Mouse (Mus musculus): ENCODE measurements around the gene Ccdc80. TPM values are rescaled to one million over a fixed set of nuclear protein-coding genes. Genes with fewer than 3 reads are reported as not detected.

The Ccdc80 gene
- polyA plus RNA-seq, 1 experiment: 3.8 TPM

DNA sequence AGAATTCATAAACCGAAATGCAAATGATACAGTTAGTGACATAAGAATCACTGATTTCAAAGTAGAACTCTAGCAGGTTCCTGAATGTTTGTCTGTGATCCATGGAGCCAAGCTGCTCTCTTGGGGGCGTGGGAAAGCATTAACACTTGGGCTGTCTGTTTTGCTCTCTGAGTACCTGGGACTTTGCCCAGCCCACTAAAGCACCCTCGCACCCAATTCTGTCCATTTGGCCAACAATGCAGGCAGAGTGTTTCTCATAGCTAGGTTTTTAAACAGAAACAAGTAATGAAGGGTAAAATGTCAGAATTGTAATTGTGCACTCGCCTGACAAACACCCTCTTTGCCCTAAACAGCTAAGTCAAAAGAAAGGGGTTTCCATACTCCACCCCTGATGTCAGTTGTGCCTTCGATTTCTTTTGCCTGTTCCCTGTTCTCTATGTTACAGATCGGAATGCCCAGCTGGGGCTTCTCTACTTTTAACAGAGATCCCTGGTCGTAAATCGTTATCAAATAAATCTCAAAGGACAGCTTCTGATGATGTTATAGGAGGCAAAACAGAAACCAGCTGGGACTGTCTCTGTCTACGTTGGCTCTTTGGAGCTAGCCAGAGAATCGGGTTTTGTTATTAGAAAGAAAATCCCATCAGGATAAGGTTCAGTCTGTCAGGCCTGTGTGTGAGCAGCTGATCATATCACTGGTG lies 5.1 kb downstream of the Ccdc80 start:
- DNase-seq: no peak
- Histone ChIP-seq H3K27ac (ENCODE audit: insufficient read depth, low read length) (no peak overlapping the region), H3K4me1 (ENCODE audit: control insufficient read depth, insufficient read depth, low read length) (no peaks in the 10 kb centered on the region), H3K27me3 (ENCODE audit: control insufficient read depth, insufficient read depth, low read length) (no peaks in the 10 kb centered on the region), H3K4me3 (replicated peaks; ENCODE audit: insufficient read depth, low read depth, low read length) (no peak overlapping the region)
- WGBS: 72% methylated on average over 10 of the region's 10 CpGs
- no peak for TF ChIP-seq CTCF (IDR thresholded peaks at IDR 0.05; ENCODE audit: borderline replicate concordance, insufficient read depth, low read depth, low read length)
- TF ChIP-seq POLR2A (IDR thresholded peaks at IDR 0.05; ENCODE audit: borderline replicate concordance, insufficient read depth, low read length): no peak

DNA sequence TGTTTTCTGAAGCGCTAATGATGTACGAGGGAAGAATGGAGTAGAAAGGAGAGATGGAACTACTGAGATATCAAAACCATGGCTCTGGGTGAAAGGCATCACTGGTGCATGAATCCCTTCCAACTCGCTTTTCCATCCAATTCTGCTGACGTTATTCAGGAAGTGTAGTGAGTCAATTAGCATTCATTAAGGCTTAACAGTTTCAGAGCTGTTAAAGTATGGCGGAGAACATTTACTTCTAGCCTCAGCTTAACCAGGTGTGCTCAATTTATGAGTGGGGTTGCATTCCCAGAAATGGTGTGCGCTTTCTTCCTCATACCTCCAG lies 5.6 kb downstream of the Ccdc80 start:
- H3K4me1 ChIP-seq (ENCODE audit: control insufficient read depth, insufficient read depth, low read length): no peaks in the 10 kb centered on the region
- H3K4me3 ChIP-seq (replicated peaks; ENCODE audit: insufficient read depth, low read depth, low read length): no peak overlapping the region
- WGBS: 68% methylated on average over 6 of the region's 6 CpGs
- no peak for TF ChIP-seq POLR2A (IDR thresholded peaks at IDR 0.05; ENCODE audit: borderline replicate concordance, insufficient read depth, low read length)
- no peak for TF ChIP-seq CTCF (IDR thresholded peaks at IDR 0.05; ENCODE audit: borderline replicate concordance, insufficient read depth, low read depth, low read length)
- no peaks in the 10 kb centered on the region for H3K27me3 ChIP-seq (ENCODE audit: control insufficient read depth, insufficient read depth, low read length)
- no peak for DNase-seq
- H3K27ac ChIP-seq (ENCODE audit: insufficient read depth, low read length): no peak overlapping the region

DNA sequence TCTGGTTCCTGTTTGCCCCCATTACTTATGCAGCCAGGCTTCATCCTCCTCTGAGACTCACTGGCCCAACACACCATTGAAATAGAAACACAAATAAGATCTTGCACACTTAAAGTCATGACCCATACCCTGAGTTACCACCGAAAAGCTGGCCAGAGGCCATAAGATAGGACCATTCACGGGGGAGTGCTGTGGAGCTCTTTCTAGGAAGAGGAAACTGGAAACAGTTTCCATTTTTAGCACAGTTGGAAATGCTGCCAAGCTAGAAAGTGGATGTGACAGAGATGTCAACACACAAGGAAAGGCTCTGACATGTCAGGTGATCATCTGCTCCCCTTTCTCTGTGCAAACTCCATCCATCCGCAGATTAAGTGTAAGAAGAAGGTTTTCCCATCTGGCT lies 7.7 kb downstream of the Ccdc80 start:
- Histone ChIP-seq H3K4me3 (replicated peaks; ENCODE audit: insufficient read depth, low read depth, low read length) (no peak overlapping the region), H3K27ac (ENCODE audit: insufficient read depth, low read length) (no peak overlapping the region), H3K4me1 (ENCODE audit: control insufficient read depth, insufficient read depth, low read length) (no peaks in the 10 kb centered on the region), H3K27me3 (ENCODE audit: control insufficient read depth, insufficient read depth, low read length) (no peaks in the 10 kb centered on the region)
- TF ChIP-seq CTCF (IDR thresholded peaks at IDR 0.05; ENCODE audit: borderline replicate concordance, insufficient read depth, low read depth, low read length) (no peak), POLR2A (IDR thresholded peaks at IDR 0.05; ENCODE audit: borderline replicate concordance, insufficient read depth, low read length) (no peak)
- DNase-seq: no peak
- 42% methylated on average over 3 of the region's 3 CpGs for WGBS

DNA sequence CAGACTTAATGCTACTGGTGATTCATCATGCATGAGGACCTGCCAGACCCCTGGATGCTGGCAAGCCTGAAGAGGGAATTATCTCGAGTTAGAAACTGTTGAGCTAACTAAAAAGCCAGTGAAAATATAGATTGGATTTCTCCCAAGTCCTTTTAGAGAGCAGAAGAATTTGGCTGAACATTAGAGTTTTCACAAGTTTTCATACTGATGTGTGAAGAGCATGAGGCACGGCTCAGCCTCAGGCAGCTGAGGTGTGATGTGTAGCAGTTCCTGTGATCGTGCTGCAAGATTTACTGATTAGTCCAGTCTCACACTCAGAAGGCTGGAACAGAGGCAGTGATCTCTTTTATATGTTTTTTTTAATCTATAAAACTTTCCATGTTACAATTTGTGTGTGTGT lies 11.8 kb downstream of the Ccdc80 start:
- no peaks in the 10 kb centered on the region for H3K27me3 ChIP-seq (ENCODE audit: control insufficient read depth, insufficient read depth, low read length)
- H3K4me3 ChIP-seq (replicated peaks; ENCODE audit: insufficient read depth, low read depth, low read length): no peak overlapping the region
- TF ChIP-seq POLR2A (IDR thresholded peaks at IDR 0.05; ENCODE audit: borderline replicate concordance, insufficient read depth, low read length): no peak
- TF ChIP-seq CTCF (IDR thresholded peaks at IDR 0.05; ENCODE audit: borderline replicate concordance, insufficient read depth, low read depth, low read length): no peak
- H3K27ac ChIP-seq (ENCODE audit: insufficient read depth, low read length): no peak overlapping the region
- no peak for DNase-seq
- H3K4me1 ChIP-seq (ENCODE audit: control insufficient read depth, insufficient read depth, low read length): no peaks in the 10 kb centered on the region
- WGBS: 52% methylated on average over 3 of the region's 3 CpGs

DNA sequence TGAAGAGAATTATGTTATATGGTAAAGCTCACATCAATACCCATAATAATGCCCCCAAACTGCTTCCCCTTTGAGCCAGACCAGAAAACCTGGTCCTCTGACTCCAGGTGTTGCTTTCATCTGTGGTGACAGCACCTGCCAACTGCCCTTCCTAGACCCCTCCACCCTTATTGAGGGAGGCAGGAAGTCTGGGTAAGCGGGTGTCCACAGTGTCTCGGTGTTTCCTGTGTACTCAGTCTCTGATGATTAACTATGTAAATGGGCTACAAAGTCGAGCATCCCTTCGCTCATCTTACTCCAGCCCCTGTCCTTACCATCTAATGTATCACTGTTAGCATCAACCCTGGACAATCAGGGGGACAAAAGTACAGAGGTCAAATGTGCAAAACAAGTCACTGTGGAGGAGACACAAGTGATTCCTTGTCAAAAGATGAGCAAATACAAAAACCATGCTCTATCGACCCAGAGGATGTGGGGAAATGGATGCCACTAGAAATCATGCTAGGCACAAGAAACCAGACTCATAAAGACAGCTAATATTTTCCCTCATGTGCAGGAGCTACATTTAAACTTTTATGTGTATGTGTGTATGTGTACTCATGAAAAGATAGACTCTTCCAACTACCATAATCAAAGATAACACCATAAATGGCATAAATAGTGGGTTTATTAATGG lies 15.1 kb downstream of the Ccdc80 start:
- Histone ChIP-seq H3K27ac (ENCODE audit: insufficient read depth, low read length) (no peak overlapping the region), H3K4me1 (ENCODE audit: control insufficient read depth, insufficient read depth, low read length) (no peaks in the 10 kb centered on the region), H3K27me3 (ENCODE audit: control insufficient read depth, insufficient read depth, low read length) (no peaks in the 10 kb centered on the region), H3K4me3 (replicated peaks; ENCODE audit: insufficient read depth, low read depth, low read length) (no peak overlapping the region)
- TF ChIP-seq CTCF (IDR thresholded peaks at IDR 0.05; ENCODE audit: borderline replicate concordance, insufficient read depth, low read depth, low read length) (no peak), POLR2A (IDR thresholded peaks at IDR 0.05; ENCODE audit: borderline replicate concordance, insufficient read depth, low read length) (no peak)
- WGBS: 77% methylated on average over 5 of the region's 5 CpGs
- DNase-seq: no peak

DNA sequence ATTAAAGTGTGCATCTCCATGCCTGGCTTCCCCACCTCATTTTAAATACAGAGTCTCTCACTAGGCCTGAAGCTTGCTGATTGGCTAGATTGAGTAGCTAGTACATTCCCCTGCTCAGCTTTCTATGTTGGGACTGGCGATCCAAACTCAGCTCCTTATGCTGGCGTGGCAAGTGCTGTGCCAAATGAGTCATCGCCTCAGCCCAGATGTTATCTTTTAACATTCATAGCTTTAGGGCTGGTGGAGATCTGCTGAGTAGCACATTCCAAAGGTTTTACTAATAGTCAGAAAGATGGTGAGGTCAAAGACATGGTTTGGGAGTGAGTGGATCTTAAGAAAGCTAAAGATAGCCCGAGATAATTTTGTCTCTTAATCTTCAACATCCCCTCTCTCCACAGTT lies 17.3 kb downstream of the Ccdc80 start:
- no peak for DNase-seq
- Histone ChIP-seq H3K4me1 (ENCODE audit: control insufficient read depth, insufficient read depth, low read length) (no peaks in the 10 kb centered on the region), H3K27ac (ENCODE audit: insufficient read depth, low read length) (no peak overlapping the region), H3K4me3 (replicated peaks; ENCODE audit: insufficient read depth, low read depth, low read length) (no peak overlapping the region), H3K27me3 (ENCODE audit: control insufficient read depth, insufficient read depth, low read length) (no peaks in the 10 kb centered on the region)
- no peak for TF ChIP-seq POLR2A (IDR thresholded peaks at IDR 0.05; ENCODE audit: borderline replicate concordance, insufficient read depth, low read length)
- TF ChIP-seq CTCF (IDR thresholded peaks at IDR 0.05; ENCODE audit: borderline replicate concordance, insufficient read depth, low read depth, low read length): no peak
- WGBS: 73% methylated on average over 4 of the region's 4 CpGs

DNA sequence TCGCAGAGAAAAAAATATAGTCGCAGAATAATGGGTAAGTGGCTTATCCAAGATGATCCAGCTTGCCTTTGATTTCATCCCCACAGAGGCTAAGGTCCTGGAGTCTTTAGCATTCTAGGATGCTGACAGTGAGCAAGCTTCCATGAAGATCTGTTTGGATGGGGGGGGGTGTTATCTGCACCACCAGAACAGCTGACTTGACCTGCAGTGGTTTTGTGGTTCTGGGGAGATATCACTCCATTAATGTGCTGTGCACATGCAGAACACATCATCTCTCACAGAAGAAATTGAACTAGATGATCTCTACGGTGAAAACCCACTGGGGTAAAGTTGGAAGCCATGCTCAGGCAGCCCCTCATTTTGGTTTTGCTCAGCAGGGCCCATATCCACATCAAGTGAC lies 24.0 kb downstream of the Ccdc80 start:
- no peak overlapping the region for H3K27ac ChIP-seq (ENCODE audit: insufficient read depth, low read length)
- TF ChIP-seq POLR2A (IDR thresholded peaks at IDR 0.05; ENCODE audit: borderline replicate concordance, insufficient read depth, low read length) (no peak), CTCF (IDR thresholded peaks at IDR 0.05; ENCODE audit: borderline replicate concordance, insufficient read depth, low read depth, low read length) (no peak)
- WGBS: 93% methylated on average over 3 of the region's 3 CpGs
- no peak overlapping the region for H3K4me3 ChIP-seq (replicated peaks; ENCODE audit: insufficient read depth, low read depth, low read length)
- H3K27me3 ChIP-seq (ENCODE audit: control insufficient read depth, insufficient read depth, low read length): no peaks in the 10 kb centered on the region
- no peaks in the 10 kb centered on the region; the same call in 1 of the 2 replicates for H3K4me1 ChIP-seq (ENCODE audit: control insufficient read depth, insufficient read depth, low read length)
- DNase-seq: no peak

DNA sequence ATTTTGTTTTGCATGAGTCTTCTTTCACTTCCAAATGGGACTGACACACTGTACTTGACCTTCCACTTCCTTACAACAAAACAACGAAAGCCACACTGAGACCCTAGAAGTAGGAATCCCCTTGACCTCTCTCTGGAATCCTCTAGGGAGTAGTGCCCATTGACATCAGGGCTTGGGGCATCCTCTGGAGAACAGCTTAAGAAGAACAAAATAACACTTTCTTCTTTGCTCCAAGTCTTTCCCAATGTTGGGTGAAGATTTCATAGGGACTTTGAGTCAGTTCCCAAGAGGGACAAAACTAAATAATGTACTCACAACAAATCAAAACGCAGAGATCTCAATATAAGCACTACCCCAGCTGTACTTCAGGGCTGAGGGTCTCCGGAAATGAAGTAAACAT lies 25.6 kb downstream of the Ccdc80 start:
- no peak overlapping the region for H3K27ac ChIP-seq (ENCODE audit: insufficient read depth, low read length)
- H3K4me3 ChIP-seq (replicated peaks; ENCODE audit: insufficient read depth, low read depth, low read length): no peak overlapping the region
- TF ChIP-seq POLR2A (IDR thresholded peaks at IDR 0.05; ENCODE audit: borderline replicate concordance, insufficient read depth, low read length): no peak
- TF ChIP-seq CTCF (IDR thresholded peaks at IDR 0.05; ENCODE audit: borderline replicate concordance, insufficient read depth, low read depth, low read length): no peak
- no peaks in the 10 kb centered on the region for H3K27me3 ChIP-seq (ENCODE audit: control insufficient read depth, insufficient read depth, low read length)
- DNase-seq: no peak
- 82% methylated on average over 3 of the region's 3 CpGs for WGBS
- no peaks in the 10 kb centered on the region; the same call in 1 of the 2 replicates for H3K4me1 ChIP-seq (ENCODE audit: control insufficient read depth, insufficient read depth, low read length)

All from cerebellum, adult 2 months (tissue).